Mouse (Mus musculus) CH12.LX (cell line): ENCODE results near the gene Drg1. TPM values are rescaled to one million over a fixed set of nuclear protein-coding genes. Genes with fewer than 3 reads are reported as not detected.

ENCODE experiments used
- DNase-seq: peaks from one replicate; pipeline ENCODE4 v3.0.0-alpha.2; 2013; ENCODE audit errors: extremely low read depth
- H3K27ac ChIP-seq: 2 replicates; pipeline ENCODE4 v1.5.1; 2012; ENCODE audit warnings: low read depth, mild to moderate bottlenecking, control low read depth, moderate library complexity; ENCODE audit not compliant: insufficient read depth
- H3K27me3 ChIP-seq: replicated peaks from 2 replicates; pipeline ENCODE3; 2012; ENCODE audit warnings: inconsistent platforms
- H3K36me3 ChIP-seq, 2 experiments: replicated peaks in 1 of 2; 2 replicates each; pipeline versions ENCODE3 to v1.6.1; 2012; ENCODE audit warnings: inconsistent platforms in 1 of 2, low read length in 1 of 2, mild to moderate bottlenecking in 1 of 2, mixed read lengths in 1 of 2, moderate library complexity in 1 of 2; ENCODE audit not compliant: control insufficient read depth in 1 of 2, insufficient read depth in 1 of 2
- H3K4me1 ChIP-seq, 2 experiments: 2 replicates each; pipeline ENCODE4 v1.6.1; 2012; ENCODE audit warnings: inconsistent platforms in 1 of 2, moderate library complexity in 1 of 2; ENCODE audit not compliant: insufficient read depth in 2 of 2, control insufficient read depth in 1 of 2
- H3K4me2 ChIP-seq: 2 replicates; pipeline ENCODE4 v1.6.1; 2012; ENCODE audit warnings: low read depth, mild to moderate bottlenecking, control low read depth; ENCODE audit not compliant: poor library complexity, insufficient read depth, severe bottlenecking
- H3K4me3 ChIP-seq, 3 experiments: fragments of 150-350 bp in 1 of 3; sonication (generic) in 1 of 3; replicated peaks in 1 of 3; 2 replicates each; pipeline versions ENCODE3 to v1.5.1; 2011 to 2012; ENCODE audit warnings: low read depth in 2 of 3, low read length in 2 of 3, mild to moderate bottlenecking in 2 of 3, moderate library complexity in 2 of 3, control low read depth in 1 of 3, improper control_type of control experiment in 1 of 3, inconsistent platforms in 1 of 3, mixed read lengths in 1 of 3; ENCODE audit not compliant: poor library complexity in 1 of 3
- H3K79me2 ChIP-seq: replicated peaks from 2 replicates; pipeline ENCODE4 v1.6.1; 2012; ENCODE audit warnings: mild to moderate bottlenecking, moderate library complexity; ENCODE audit not compliant: control insufficient read depth, poor library complexity, insufficient read depth, severe bottlenecking; ENCODE audit errors: extremely low read depth
- H3K9ac ChIP-seq: 2 replicates; pipeline ENCODE4 v1.6.1; 2012; ENCODE audit warnings: low read depth, mild to moderate bottlenecking, control low read depth, moderate library complexity; ENCODE audit not compliant: insufficient read depth
- H3K9me3 ChIP-seq: replicated peaks from 2 replicates; pipeline ENCODE3; 2012; ENCODE audit warnings: low read length, inconsistent platforms, mixed read lengths
- BHLHE40 ChIP-seq: IDR thresholded peaks from 2 replicates; pipeline ENCODE4 v1.6.1; 2011; ENCODE audit warnings: mild to moderate bottlenecking, low read depth, low read length, improper control_type of control experiment
- CHD1 ChIP-seq: IDR thresholded peaks from 2 replicates; pipeline ENCODE4 v1.6.1; 2012; ENCODE audit warnings: low read depth, low read length, improper control_type of control experiment, inconsistent platforms
- CTCF ChIP-seq, 2 experiments: IDR thresholded peaks in 1 of 2; conservative IDR thresholded peaks in 1 of 2; 2 replicates each; pipeline ENCODE4 v1.5.1; 2011 to 2012; ENCODE audit warnings: low read depth in 2 of 2, low read length in 2 of 2, improper control_type of control experiment in 1 of 2, inconsistent platforms in 1 of 2, mild to moderate bottlenecking in 1 of 2, moderate library complexity in 1 of 2
- E2F4 ChIP-seq: IDR thresholded peaks from 2 replicates; pipeline ENCODE4 v1.6.1; 2011; ENCODE audit warnings: low read depth, low read length, improper control_type of control experiment; ENCODE audit not compliant: insufficient replicate concordance
- ELF1 ChIP-seq: IDR thresholded peaks from 2 replicates; pipeline ENCODE4 v1.6.1; 2014; ENCODE audit warnings: low read depth, mild to moderate bottlenecking, inconsistent platforms, low read length, improper control_type of control experiment
- ETS1 ChIP-seq: conservative IDR thresholded peaks from 2 replicates; pipeline ENCODE4 v1.6.1; 2012; ENCODE audit warnings: low read depth, mild to moderate bottlenecking, inconsistent platforms, low read length, improper control_type of control experiment, moderate library complexity
- HCFC1 ChIP-seq: IDR thresholded peaks from 2 replicates; pipeline ENCODE4 v1.6.1; 2012; ENCODE audit warnings: low read depth, mild to moderate bottlenecking, inconsistent platforms, low read length, improper control_type of control experiment
- JUN ChIP-seq: IDR thresholded peaks from 2 replicates; pipeline ENCODE4 v1.6.1; 2011; ENCODE audit warnings: low read depth, mild to moderate bottlenecking, low read length, improper control_type of control experiment, moderate library complexity; ENCODE audit not compliant: insufficient read depth
- JUND ChIP-seq: conservative IDR thresholded peaks from 2 replicates; pipeline ENCODE4 v1.6.1; 2011; ENCODE audit warnings: low read depth, low read length, improper control_type of control experiment
- KAT2A ChIP-seq: IDR thresholded peaks from 2 replicates; pipeline ENCODE4 v1.6.1; 2012; ENCODE audit warnings: low read length, improper control_type of control experiment, inconsistent platforms; ENCODE audit not compliant: insufficient replicate concordance
- MAZ ChIP-seq: IDR thresholded peaks from 2 replicates; pipeline ENCODE4 v1.6.1; 2012; ENCODE audit warnings: low read depth, mild to moderate bottlenecking, inconsistent platforms, low read length, improper control_type of control experiment, moderate library complexity
- MXI1 ChIP-seq: IDR thresholded peaks from 2 replicates; pipeline ENCODE4 v1.6.1; 2011; ENCODE audit warnings: mild to moderate bottlenecking, low read depth, low read length, improper control_type of control experiment
- NELFE ChIP-seq: IDR thresholded peaks from 2 replicates; pipeline ENCODE4 v1.6.1; 2011; ENCODE audit warnings: low read depth, low read length, improper control_type of control experiment
- NRF1 ChIP-seq: IDR thresholded peaks from 2 replicates; pipeline ENCODE4 v1.6.1; 2014; ENCODE audit warnings: low read depth, mild to moderate bottlenecking, inconsistent platforms, low read length, improper control_type of control experiment, moderate library complexity
- POLR2A ChIP-seq: IDR thresholded peaks from 2 replicates; pipeline ENCODE4 v1.6.1; 2011; ENCODE audit warnings: low read depth, mild to moderate bottlenecking, improper control_type of control experiment, low read length
- POLR2AphosphoS2 ChIP-seq: IDR thresholded peaks from 2 replicates; pipeline ENCODE4 v1.6.1; 2011; ENCODE audit warnings: low read depth, low read length, improper control_type of control experiment
- RAD21 ChIP-seq: IDR thresholded peaks from 2 replicates; pipeline ENCODE4 v1.6.1; 2011; ENCODE audit warnings: low read depth, mild to moderate bottlenecking, low read length, improper control_type of control experiment, moderate library complexity
- UBTF ChIP-seq: IDR thresholded peaks from 2 replicates; pipeline ENCODE4 v1.6.1; 2012; ENCODE audit warnings: low read depth, mild to moderate bottlenecking, inconsistent platforms, low read length, improper control_type of control experiment, moderate library complexity
- ZC3H11A ChIP-seq: IDR thresholded peaks from 2 replicates; pipeline ENCODE4 v1.6.1; 2012; ENCODE audit warnings: low read depth, mild to moderate bottlenecking, inconsistent platforms, low read length, improper control_type of control experiment
- ZNF384 ChIP-seq: IDR thresholded peaks from 2 replicates; pipeline ENCODE4 v1.6.1; 2012; ENCODE audit warnings: low read depth, low read length, improper control_type of control experiment, inconsistent platforms
- dilution Hi-C: fragments of 300-500 bp; cut with MboI; formaldehyde crosslinking; loops from 2 replicates; pipeline ENCODE4 v1.14.3; 2020; ENCODE audit warnings: low sequenced_read_pairs; ENCODE audit not compliant: extremely low pct_unique_long_range_greater_than_20kb, extremely low pct_ligation_motif_present
- in situ Hi-C: fragments of 300-500 bp; cut with MboI; formaldehyde crosslinking; loops from 3 replicates; pipeline ENCODE4 v1.14.3; 2019; ENCODE audit warnings: low sequenced_read_pairs, low pct_ligation_motif_present, low pct_unique_long_range_greater_than_20kb, mixed read lengths
- polyA plus RNA-seq: library from polyadenylated mRNA; unstranded; fragments of >175 nt; gene quantifications from 2 replicates; pipeline ENCODE4 v1.2.1, GENCODE M21; 2012; ENCODE audit warnings: low read depth; ENCODE audit not compliant: insufficient read length
- total RNA-seq, 2 experiments: library from RNA; depleted of rRNA; stranded (reverse); fragments of 300-350 nt in 1 of 2; fragments of >200 nt in 1 of 2; gene quantifications; 2 replicates each; pipeline ENCODE4 v1.2.3; 2012 to 2014

Drg1 gene
- total and polyA plus RNA-seq, 3 experiments: 158 to 480 (median 249) TPM

DNA sequence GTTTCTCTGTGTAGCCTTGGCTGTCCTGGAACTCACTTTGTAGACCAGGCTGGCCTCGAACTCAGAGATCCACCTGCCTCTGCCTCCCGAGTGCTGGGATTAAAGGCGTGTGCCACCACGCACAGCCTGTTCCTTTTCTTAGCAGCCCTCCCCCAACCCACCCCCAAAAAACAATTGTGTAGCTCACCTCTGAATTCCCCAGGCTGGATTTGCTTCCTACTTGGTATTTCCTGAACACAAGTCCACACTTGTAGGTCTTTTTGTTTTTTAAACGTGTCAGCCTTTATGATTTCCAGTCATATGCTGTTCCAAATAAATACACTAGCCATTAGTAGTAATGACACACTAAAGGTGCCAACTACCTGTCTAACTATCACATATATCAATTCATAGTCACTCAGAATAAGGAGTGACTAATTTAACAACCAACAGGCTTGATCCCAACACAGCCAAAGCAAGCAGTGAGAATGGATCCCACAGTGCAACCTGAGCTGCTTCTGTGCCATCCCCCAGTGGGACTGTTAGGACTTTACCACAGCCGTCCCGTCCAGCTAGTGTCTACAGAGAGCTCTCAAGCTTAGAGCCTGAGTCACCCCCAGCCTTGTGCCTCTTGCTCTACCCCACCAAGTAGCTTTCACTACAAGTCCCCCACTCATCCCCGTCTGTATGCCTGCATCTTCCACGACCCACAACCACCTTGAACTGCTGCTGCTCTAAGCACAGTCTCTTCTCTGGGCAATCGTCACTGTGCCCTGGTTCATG is 45.6 kb upstream of the Drg1 start:
- Histone ChIP-seq H3K9ac (no peak overlapping the region), H3K27ac (no peak overlapping the region), H3K4me2 (no peak overlapping the region), H3K4me3 (no peak overlapping the region), H3K36me3 (peaks cover 31 to 74% of the 10 kb centered on the region in 2 experiments), H3K79me2 (no peaks in the 10 kb centered on the region), H3K9me3 (no peaks in the 10 kb centered on the region)
- no peak for DNase-seq
- in situ Hi-C loops: no loop called here
- dilution Hi-C loops: no loop called here
- TF ChIP-seq ZC3H11A (no peak), CTCF (conservative IDR thresholded peaks at IDR 0.05 in 1 of 2, IDR thresholded peaks at IDR 0.05 in 1 of 2; ENCODE audit: low read depth in 2 of 2, low read length in 2 of 2) (no peak), E2F4 (no peak), NRF1 (no peak), JUND (no peak)
- TF ChIP-seq, all 38 proteins: peak for 0
- no peaks in the 10 kb centered on the region for H3K27me3 ChIP-seq
- H3K4me1 ChIP-seq: peaks cover 8 to 63% of the 10 kb centered on the region in 2 experiments; a peak in 3 of 4 replicates

DNA sequence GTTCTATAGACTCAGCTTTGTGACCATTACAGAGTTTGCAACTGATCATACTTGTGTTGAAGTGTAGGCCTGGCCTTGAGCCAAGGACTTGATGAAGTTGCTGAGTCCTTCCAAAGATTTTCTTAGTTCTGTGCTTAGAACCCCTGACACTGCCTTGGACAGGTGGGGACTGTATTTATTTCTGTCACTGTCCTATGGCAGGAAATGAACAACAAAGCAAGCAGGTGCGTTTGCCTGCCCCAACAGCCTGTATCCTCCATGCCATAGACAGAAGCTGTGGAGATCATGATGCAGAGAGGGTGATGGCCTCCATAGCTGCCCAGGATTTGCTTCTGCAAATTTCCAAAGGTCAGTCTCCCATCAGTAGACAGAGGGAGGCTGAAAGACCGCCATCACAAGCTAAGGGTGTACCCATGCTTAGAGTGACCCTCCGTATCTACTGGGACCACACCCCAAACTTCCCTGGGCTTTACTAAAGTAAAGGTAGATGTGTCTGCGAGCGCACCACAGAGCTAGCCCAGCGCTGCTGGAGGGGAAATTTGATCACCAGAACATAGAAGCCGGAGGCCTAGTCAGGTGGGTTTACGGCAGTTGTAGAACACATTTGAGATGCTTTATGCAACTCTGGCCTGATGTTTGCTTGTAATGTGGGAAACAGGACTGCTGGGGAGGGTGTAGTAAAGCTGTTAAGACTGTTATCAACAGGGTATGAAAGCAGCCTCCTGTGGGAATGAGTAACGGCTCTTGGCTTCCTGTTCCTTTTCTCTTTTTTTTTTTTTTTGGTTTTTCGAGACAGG is 44.8 kb upstream of the Drg1 start:
- dilution Hi-C loops (no loop called here), in situ Hi-C loops (no loop called here)
- no peak overlapping the region for H3K9ac ChIP-seq
- H3K79me2 ChIP-seq: no peaks in the 10 kb centered on the region
- no peak for DNase-seq
- H3K4me3 ChIP-seq: no peak overlapping the region
- no peak overlapping the region for H3K4me2 ChIP-seq
- H3K27ac ChIP-seq: no peak overlapping the region
- peaks cover 8 to 65% of the 10 kb centered on the region in 2 experiments; a peak in 3 of 4 replicates for H3K4me1 ChIP-seq
- no peaks in the 10 kb centered on the region for H3K9me3 ChIP-seq
- no peak for TF ChIP-seq ELF1
- no peak for TF ChIP-seq HCFC1
- no peak for TF ChIP-seq NELFE
- no peak for TF ChIP-seq RAD21
- no peak for TF ChIP-seq ETS1
- TF ChIP-seq BHLHE40: no peak
- TF ChIP-seq POLR2A: no peak
- no peak for TF ChIP-seq UBTF
- no peak for TF ChIP-seq ZNF384
- TF ChIP-seq CHD1: no peak
- TF ChIP-seq POLR2AphosphoS2: no peak
- no peak for TF ChIP-seq MAZ
- no peak for TF ChIP-seq KAT2A
- TF ChIP-seq JUN: no peak
- no peak for TF ChIP-seq MXI1
- TF ChIP-seq ZC3H11A: no peak
- H3K36me3 ChIP-seq: peaks cover 39 to 80% of the 10 kb centered on the region in 2 experiments
- no peaks in the 10 kb centered on the region for H3K27me3 ChIP-seq
